Mouse (Mus musculus) ES-E14 (cell line): ENCODE measurements at regions not wholly inside any gene's neighbourhood (a gene's known extent, or its start where the extent isn't known, plus 50 kb on each side); places are given as distances from the start of the nearest gene placed in this dataset.

Source experiments
- CHD2 ChIP-seq: IDR thresholded peaks from 2 replicates; pipeline ENCODE4 v1.6.1; 2014; ENCODE audit warnings: mild to moderate bottlenecking, low read depth, low read length, inconsistent platforms
- HCFC1 ChIP-seq: IDR thresholded peaks from 2 replicates; pipeline ENCODE4 v1.6.1; 2012; ENCODE audit warnings: low read length, inconsistent platforms, borderline replicate concordance; ENCODE audit not compliant: insufficient read depth
- MAFK ChIP-seq: IDR thresholded peaks from 2 replicates; pipeline ENCODE4 v1.6.1; 2014; ENCODE audit warnings: mild to moderate bottlenecking, low read depth, low read length, inconsistent platforms; ENCODE audit not compliant: insufficient read depth
- ZNF384 ChIP-seq: IDR thresholded peaks from 2 replicates; pipeline ENCODE4 v1.6.1; 2012; ENCODE audit warnings: low read depth, low read length, inconsistent platforms

GRCm38 (mm10) chr5:52023212-52023611, 167.1 kb downstream of the Dhx15 start:
- no peak for TF ChIP-seq HCFC1
- TF ChIP-seq CHD2 = no peak
- TF ChIP-seq ZNF384 = no peak
- TF ChIP-seq MAFK = no peak
